Mouse (Mus musculus): ENCODE data around the gene Kdr. TPM values are rescaled to one million over a fixed set of nuclear protein-coding genes. Genes with fewer than 3 reads are reported as not detected.

The Kdr gene
- 7.3 and 7.7 TPM in 2 replicates for polyA plus RNA-seq (2015; fragmentation: Nextera tagmentation; extraction: Ambion mirVana)

GRCm38 (mm10) chr5:75978374-75979100 lies at the start of gene Kdr:
Gene Kdr (minus strand): TSS chr5:75978458.

Small RNAs within 50 kb of the gene (microRNA-seq; reads per million reads assigned to microRNA genes)
- not detected for gene Gm25374

Other genes starting within 250 kb of the Kdr start
- gene Srd5a3, start 161.8 kb upstream of the Kdr start, polyA plus RNA-seq (2015; fragmentation: Nextera tagmentation; extraction: Ambion mirVana) = 31.3 and 31.4 TPM in 2 replicates
- gene Tmem165, start 205.4 kb upstream of the Kdr start, polyA plus RNA-seq (2015; fragmentation: Nextera tagmentation; extraction: Ambion mirVana) = 80.8 and 92.2 TPM in 2 replicates